Mouse (Mus musculus) hindbrain, embryonic 12.5 days (tissue): Measurements from ENCODE around the gene Fam131a. TPM values are rescaled to one million over a fixed set of nuclear protein-coding genes. Genes with fewer than 3 reads are reported as not detected.
A peak's percentile ranks its signal among the peaks of the same experiment; 100 is the strongest.

Experiments
- ATAC-seq: fragments of 200-750 bp; cut with Nextera tagmentation; 2 replicates; pipeline ENCODE4 v1.8.0; 2017; ENCODE audit warnings: moderate TSS enrichment; ENCODE audit not compliant: low FRiP score
- H3K27ac ChIP-seq: fragments of 300-500 bp; sonication (generic); 2 replicates; pipeline ENCODE4 v1.5.1; 2016; ENCODE audit warnings: mild to moderate bottlenecking
- H3K27me3 ChIP-seq: fragments of 300-500 bp; sonication (generic); 2 replicates; pipeline ENCODE4 v1.6.1; 2016; ENCODE audit warnings: mild to moderate bottlenecking
- H3K36me3 ChIP-seq: fragments of 300-500 bp; sonication (generic); 2 replicates; pipeline ENCODE4 v1.6.1; 2016; ENCODE audit warnings: mild to moderate bottlenecking
- H3K4me1 ChIP-seq: fragments of 300-500 bp; sonication (generic); 2 replicates; pipeline ENCODE4 v1.6.1; 2016
- H3K4me2 ChIP-seq: fragments of 300-500 bp; sonication (generic); replicated peaks from 2 replicates; pipeline ENCODE4 v1.6.1; 2016; ENCODE audit warnings: mild to moderate bottlenecking
- H3K4me3 ChIP-seq: fragments of 300-500 bp; sonication (generic); 2 replicates; pipeline ENCODE4 v1.5.1; 2016; ENCODE audit warnings: mild to moderate bottlenecking
- H3K9ac ChIP-seq: fragments of 300-500 bp; sonication (generic); 2 replicates; pipeline ENCODE4 v1.6.1; 2016; ENCODE audit warnings: mild to moderate bottlenecking, moderate library complexity
- H3K9me3 ChIP-seq: fragments of 300-500 bp; sonication (generic); replicated peaks from 2 replicates; pipeline ENCODE4 v1.6.1; 2016; ENCODE audit warnings: mild to moderate bottlenecking
- WGBS: fragments of 180-500 bp; shearing (Covaris S2); methylation state at CpG from one replicate; pipeline ENCODE4 v1.1.7; 2016; 5-methylcytosine and 5-hydroxymethylcytosine counted together
- polyA plus RNA-seq: library from polyadenylated mRNA; unstranded; fragments of >200 nt; fragmentation: Nextera tagmentation; extraction: Ambion mirVana; gene quantifications from 2 replicates; pipeline ENCODE4 v1.2.1, GENCODE M21; 2016

The Fam131a gene
- polyA plus RNA-seq, 1 experiment from 2014 or later: 19.8 TPM

GRCm38 (mm10) chr16:20723247-20723646 lies 30.2 kb downstream of the Fam131a start:
- Histone ChIP-seq H3K9me3 (no peaks in the 10 kb centered on the region), H3K27me3 (no peaks in the 10 kb centered on the region), H3K27ac (no peak overlapping the region), H3K9ac (no peak overlapping the region), H3K4me2 (no peak overlapping the region), H3K4me1 (peaks cover 10% of the 10 kb centered on the region), H3K36me3 (peaks cover 11% of the 10 kb centered on the region), H3K4me3 (no peak overlapping the region)
- 62% methylated on average over 4 of the region's 4 CpGs for WGBS
- no peak for ATAC-seq

- WGBS: 30% methylated on average over 5 of the region's 5 CpGs
- Histone ChIP-seq H3K27ac (no peak overlapping the region), H3K4me2 (no peak overlapping the region), H3K4me3 (no peak overlapping the region), H3K4me1 (peaks cover 3% of the 10 kb centered on the region; the same call in 1 of the 2 replicates), H3K9me3 (no peaks in the 10 kb centered on the region), H3K27me3 (0 out of 2 replicates have a peak, but pooled peaks cover 6% of the 10 kb centered on the region), H3K36me3 (peaks cover 11% of the 10 kb centered on the region), H3K9ac (no peak overlapping the region)
- ATAC-seq: peak; percentile 52; the same call in 1 of the 2 replicates
Observed at GRCm38 (mm10) chr16:20724338-20724748, 31.3 kb downstream of the Fam131a start.

- peaks cover 11% of the 10 kb centered on the region for H3K36me3 ChIP-seq
- ATAC-seq: no peak
- WGBS: 75% methylated on average over 7 of the region's 7 CpGs
Observed at GRCm38 (mm10) chr16:20725321-20725720, 32.3 kb downstream of the Fam131a start.

GRCm38 (mm10) chr16:20725750-20726149 lies 32.7 kb downstream of the Fam131a start:
- H3K9ac ChIP-seq: no peak overlapping the region
- H3K27me3 ChIP-seq: 0 out of 2 replicates have a peak, but pooled peaks cover 6% of the 10 kb centered on the region
- H3K9me3 ChIP-seq: no peaks in the 10 kb centered on the region
- no peak for ATAC-seq
- 77% methylated on average over 4 of the region's 4 CpGs for WGBS
- H3K27ac ChIP-seq: no peak overlapping the region
- peaks cover 11% of the 10 kb centered on the region for H3K36me3 ChIP-seq
- no peak overlapping the region for H3K4me2 ChIP-seq
- no peak overlapping the region for H3K4me3 ChIP-seq
- H3K4me1 ChIP-seq: peaks cover 3% of the 10 kb centered on the region; the same call in 1 of the 2 replicates

More at GRCm38 (mm10) chr16:20725321-20725720, 32.3 kb downstream of the Fam131a start:
- Histone ChIP-seq H3K4me1 (peaks cover 3% of the 10 kb centered on the region; the same call in 1 of the 2 replicates), H3K4me3 (no peak overlapping the region), H3K27me3 (0 out of 2 replicates have a peak, but pooled peaks cover 6% of the 10 kb centered on the region), H3K27ac (no peak overlapping the region), H3K9ac (no peak overlapping the region), H3K4me2 (no peak overlapping the region), H3K9me3 (no peaks in the 10 kb centered on the region)

- Histone ChIP-seq H3K27me3 (0 out of 2 replicates have a peak, but pooled peaks cover 6% of the 10 kb centered on the region), H3K4me2 (no peak overlapping the region), H3K36me3 (peaks cover 11% of the 10 kb centered on the region), H3K4me3 (no peak overlapping the region), H3K9ac (no peak overlapping the region), H3K27ac (no peak overlapping the region), H3K4me1 (peaks cover 3% of the 10 kb centered on the region; the same call in 1 of the 2 replicates), H3K9me3 (no peaks in the 10 kb centered on the region)
- no peak for ATAC-seq
- WGBS: 63% methylated on average over 1 of the region's 1 CpGs
Observed at GRCm38 (mm10) chr16:20726384-20726783, 33.3 kb downstream of the Fam131a start.

- 49% methylated on average over 5 of the region's 5 CpGs for WGBS
- H3K4me2 ChIP-seq: no peak overlapping the region
- ATAC-seq: no peak
- no peaks in the 10 kb centered on the region for H3K9me3 ChIP-seq
- peaks cover 23% of the 10 kb centered on the region for H3K27me3 ChIP-seq
- H3K36me3 ChIP-seq: no peaks in the 10 kb centered on the region
- H3K4me3 ChIP-seq: no peak overlapping the region
- peaks cover 17% of the 10 kb centered on the region for H3K4me1 ChIP-seq
- no peak overlapping the region for H3K9ac ChIP-seq
- H3K27ac ChIP-seq: no peak overlapping the region
Observed at GRCm38 (mm10) chr16:20730293-20730711, 37.3 kb downstream of the Fam131a start.

GRCm38 (mm10) chr16:20731688-20732087 lies 38.6 kb downstream of the Fam131a start:
- Histone ChIP-seq H3K27ac (peak overlapping the region; percentile 80; the same call in 1 of the 2 replicates), H3K36me3 (0 out of 2 replicates have a peak, but pooled peaks cover 7% of the 10 kb centered on the region), H3K9me3 (no peaks in the 10 kb centered on the region), H3K4me3 (no peak overlapping the region), H3K27me3 (peaks cover 37% of the 10 kb centered on the region), H3K4me2 (no peak overlapping the region; the same call in 1 of the 2 replicates), H3K9ac (no peak overlapping the region), H3K4me1 (peaks cover 17% of the 10 kb centered on the region)
- 50% methylated on average over 5 of the region's 5 CpGs for WGBS
- ATAC-seq: no peak

GRCm38 (mm10) chr16:20732251-20732924 lies 39.3 kb downstream of the Fam131a start:
- peak; percentile 60 for ATAC-seq
- peak overlapping the region; percentile 98 for H3K4me2 ChIP-seq
- H3K9me3 ChIP-seq: no peaks in the 10 kb centered on the region
- 0 out of 2 replicates have a peak, but pooled peaks cover 7% of the 10 kb centered on the region for H3K36me3 ChIP-seq
- peak overlapping the region; percentile 80 for H3K27ac ChIP-seq
- H3K27me3 ChIP-seq: peaks cover 39% of the 10 kb centered on the region
- H3K4me1 ChIP-seq: peaks cover 17% of the 10 kb centered on the region
- WGBS: 1% methylated on average over 26 of the region's 30 CpGs
- H3K4me3 ChIP-seq: peak overlapping the region; percentile 56
- peak overlapping the region; percentile 74 for H3K9ac ChIP-seq

- Histone ChIP-seq H3K9me3 (no peaks in the 10 kb centered on the region), H3K27me3 (peaks cover 39% of the 10 kb centered on the region), H3K4me1 (peaks cover 17% of the 10 kb centered on the region), H3K9ac (peak within 1 kb of the TSS; percentile 74), H3K4me3 (peak within 1 kb of the TSS; percentile 56), H3K4me2 (peak within 1 kb of the TSS; percentile 98), H3K27ac (peak within 1 kb of the TSS; percentile 80), H3K36me3 (0 out of 2 replicates have a peak, but pooled peaks cover 9% of the 10 kb centered on the region)
- WGBS: under 1% methylated on average over 53 of the region's 70 CpGs
- ATAC-seq: peak; percentile 76
Observed at GRCm38 (mm10) chr16:20732925-20733730, 40.1 kb downstream of the Fam131a start, which contains the start of gene Chrd. Gene Chrd, plus strand, starts transcription at chr16:20733127.

GRCm38 (mm10) chr16:20733731-20734730 lies 41.0 kb downstream of the Fam131a start, which contains the start of gene Thpo:
Gene Thpo, minus strand, starts transcription at chr16:20734511.
- Histone ChIP-seq H3K4me2 (peak within 1 kb of the TSS; percentile 98), H3K9ac (peak within 1 kb of the TSS; percentile 74), H3K27me3 (peaks cover 34% of the 10 kb centered on the region), H3K4me3 (peak within 1 kb of the TSS; percentile 56), H3K9me3 (no peaks in the 10 kb centered on the region), H3K27ac (peak within 1 kb of the TSS; percentile 80; the same call in 1 of the 2 replicates), H3K36me3 (peaks cover 18% of the 10 kb centered on the region; the same call in 1 of the 2 replicates), H3K4me1 (peaks cover 17% of the 10 kb centered on the region)
- no peak for ATAC-seq
- 3% methylated on average over 45 of the region's 45 CpGs for WGBS

- Histone ChIP-seq H3K9me3 (no peaks in the 10 kb centered on the region), H3K36me3 (peaks cover 19% of the 10 kb centered on the region; the same call in 1 of the 2 replicates), H3K4me3 (no peak overlapping the region), H3K4me2 (no peak overlapping the region), H3K9ac (no peak overlapping the region), H3K4me1 (peaks cover 17% of the 10 kb centered on the region), H3K27me3 (peaks cover 34% of the 10 kb centered on the region), H3K27ac (no peak overlapping the region)
- ATAC-seq: no peak
- WGBS: 82% methylated on average over 5 of the region's 5 CpGs
Observed at GRCm38 (mm10) chr16:20735651-20736050, 42.6 kb downstream of the Fam131a start.
